ENCODE assay signal across 24 mouse cellular contexts in genomic region chr13:25106740-25107139, GRCm38 (mm10). TPM values are rescaled to one million over a fixed set of nuclear protein-coding genes. Genes with fewer than 3 reads are reported as not detected.
A peak's percentile ranks its signal among the peaks of the same experiment; 100 is the strongest.
DNase-seq lines count a peak whose midpoint lies in the region; ATAC-seq lines count a peak whose summit lies in the region.
"Had no signal": no experiment of that assay in that cellular context is flagged by ENCODE, and none has a peak within 500 bp of the region (broad histone marks: within the 10 kb centered on the region; RNA-seq: fewer than 3 reads in every experiment).

No protein-coding gene starts in this region.

- H3K4me2 ChIP-seq in heart, embryonic 15.5 days, result no peak overlapping the region
- no peak overlapping the region for H3K4me2 ChIP-seq in kidney, embryonic 16.5 days (replicated peaks; ENCODE audit: low read depth, low read length)
- H3K4me2 ChIP-seq: liver, embryonic 13.5 days; lung, embryonic 14.5 days; midbrain, embryonic 15.5 days had no signal

- no peaks in the 10 kb centered on the region for H3K27me3 ChIP-seq in heart, embryonic 15.5 days
- H3K27me3 ChIP-seq in kidney, embryonic 16.5 days (ENCODE audit: insufficient read depth, low read length), result no peaks in the 10 kb centered on the region
- H3K27me3 ChIP-seq: liver, embryonic 13.5 days; midbrain, embryonic 15.5 days had no signal

- H3K9me3 ChIP-seq in heart, embryonic 15.5 days (replicated peaks), result no peaks in the 10 kb centered on the region
- no peaks in the 10 kb centered on the region for H3K9me3 ChIP-seq in kidney, embryonic 16.5 days (ENCODE audit: low read length)
- H3K9me3 ChIP-seq: embryonic facial prominence, embryonic 10.5 days; liver, embryonic 13.5 days; midbrain, embryonic 15.5 days had no signal

- H3K4me1 ChIP-seq in heart, embryonic 15.5 days (replicated peaks), result no peaks in the 10 kb centered on the region; the same call in none of the 2 replicates
- H3K4me1 ChIP-seq in kidney, embryonic 16.5 days (ENCODE audit: insufficient read depth, low read length), result peaks cover 6% of the 10 kb centered on the region; the same call in 1 of the 2 replicates
- H3K4me1 ChIP-seq: liver, embryonic 13.5 days; midbrain, embryonic 15.5 days had no signal

- peak overlapping the region; percentile 34; the same call in 1 of the 2 replicates for H3K27ac ChIP-seq in heart, embryonic 15.5 days
- peak overlapping the region; percentile 81 for H3K27ac ChIP-seq in kidney, embryonic 16.5 days (ENCODE audit: low read length)
- H3K27ac ChIP-seq: embryonic facial prominence, embryonic 10.5 days; liver, embryonic 13.5 days; midbrain, embryonic 15.5 days had no signal

- 0 out of 2 replicates have a peak, but pooled peaks have one; percentile 47 for ATAC-seq in heart, embryonic 15.5 days (replicated peaks; ENCODE audit: insufficient number of reproducible peaks, insufficient read depth, low FRiP score, low read depth)
- ATAC-seq in kidney, embryonic 16.5 days (ENCODE audit: low FRiP score, low TSS enrichment), result peak; percentile 91
- no peak for ATAC-seq in frontal cortex, adult (ENCODE audit: low TSS enrichment)
- ATAC-seq: hindbrain, embryonic 16.5 days; intestine, embryonic 16.5 days; midbrain, embryonic 15.5 days had no signal

- no peak overlapping the region for H3K4me3 ChIP-seq in heart, embryonic 15.5 days
- H3K4me3 ChIP-seq in kidney, embryonic 16.5 days (ENCODE audit: low read length), result no peak overlapping the region
- H3K4me3 ChIP-seq: embryonic facial prominence, embryonic 10.5 days; liver, embryonic 13.5 days; midbrain, embryonic 15.5 days; myocyte had no signal

- H3K9ac ChIP-seq in heart, embryonic 15.5 days, result no peak overlapping the region
- H3K9ac ChIP-seq in kidney, embryonic 16.5 days (replicated peaks; ENCODE audit: low read length), result no peak overlapping the region
- H3K9ac ChIP-seq: liver, embryonic 13.5 days; lung, embryonic 14.5 days; midbrain, embryonic 15.5 days had no signal

- WGBS in heart, embryonic 15.5 days, result 43% methylated on average over 5 of the region's 5 CpGs
- WGBS in kidney, embryonic 16.5 days, result 59% methylated on average over 5 of the region's 5 CpGs

- no peak for DNase-seq in heart, postnatal 25 days (ENCODE audit: low spot score)
- peak; percentile 76 for DNase-seq in kidney, adult 11 months
- no peak for DNase-seq in T-cell, adult 2 months (ENCODE audit: low spot score)
- no peak for DNase-seq in left cerebral cortex, postnatal 10 days (ENCODE audit: extremely low spot score in 1 of 2, low spot score in 2 of 2)
- DNase-seq: adrenal gland, adult 2 months; cerebellum, adult 8-10 months; gastrocnemius, postnatal 25 days; liver, embryonic 13.5 days; lung, embryonic 14.5 days; lung, postnatal 36 days; right cerebral cortex, postnatal 14 days; thymus, adult 2 months had no signal

- no peaks in the 10 kb centered on the region for H3K36me3 ChIP-seq in heart, embryonic 15.5 days
- H3K36me3 ChIP-seq in kidney, embryonic 16.5 days (ENCODE audit: insufficient read depth, low read length), result no peaks in the 10 kb centered on the region
- H3K36me3 ChIP-seq: embryonic facial prominence, embryonic 10.5 days; liver, embryonic 13.5 days; midbrain, embryonic 15.5 days had no signal

- intact Hi-C loops in heart, postnatal 25 days (cut with DNase I), result no loop called here
- intact Hi-C loops in left cerebral cortex, postnatal 10 days (cut with DNase I), result no loop called here

RNA-seq across cellular contexts. Expression of gene Dcdc2a, which starts 50.9 kb away (rescaled TPM):
- 0.56 and 0.66 TPM in 2 replicates for polyA plus RNA-seq in heart, embryonic 15.5 days (2015; fragmentation: Nextera tagmentation; extraction: Ambion mirVana)
- not detected for total RNA-seq in heart, postnatal 25 days (2021)
- 57.6 and 64.0 TPM in 2 replicates for polyA plus RNA-seq in kidney, embryonic 16.5 days (2015; fragmentation: Nextera tagmentation; extraction: Ambion mirVana)
- 1 to 10 TPM; 6.7 to 9.4 TPM for total RNA-seq in left cerebral cortex, postnatal 10 days (2021)
- total RNA-seq: common myeloid progenitor, adult 5-6 weeks; gastrocnemius, postnatal 25 days; hematopoietic stem cell, adult 5-6 weeks; megakaryocyte-erythroid progenitor cell, adult 5-6 weeks had no signal
- polyA plus RNA-seq: adrenal gland, adult 2 months; C2C12 had no signal

Comparison
In these comparisons a context has a peak if more than half of its experiments do, and no peak if none do; other contexts are left out.
1. RNA of gene Dcdc2a, which starts 50.9 kb away (total RNA-seq): 6.7 to 9.4 TPM in left cerebral cortex, postnatal 10 days; not detected in heart, postnatal 25 days; every median in the first group is over 4 times any median in the second.